12 mouse cellular contexts compared by ENCODE assay signal in genomic region chr17:75179001-75179400, GRCm38 (mm10).
A peak's percentile ranks its signal among the peaks of the same experiment; 100 is the strongest.
DNase-seq lines count a peak whose midpoint lies in the region; ATAC-seq and TF ChIP-seq lines count a peak whose summit lies in the region.
"Had no signal": no experiment of that assay in that cellular context is flagged by ENCODE, and none has a peak within 500 bp of the region (broad histone marks: within the 10 kb centered on the region; RNA-seq: fewer than 3 reads in every experiment).

No protein-coding gene starts in this region.

- H3K9ac ChIP-seq in heart, embryonic 15.5 days = no peak overlapping the region
- no peak overlapping the region for H3K9ac ChIP-seq in intestine, postnatal 0 days (ENCODE audit: low read depth, low read length)
- peak overlapping the region; percentile 28; the same call in 1 of the 2 replicates for H3K9ac ChIP-seq in stomach, postnatal 0 days (ENCODE audit: low read length)
- H3K9ac ChIP-seq: liver, embryonic 15.5 days; neural tube, embryonic 12.5 days had no signal

- H3K4me2 ChIP-seq in heart, embryonic 15.5 days = peak overlapping the region; percentile 64
- H3K4me2 ChIP-seq in intestine, postnatal 0 days (replicated peaks; ENCODE audit: low read depth) = peak overlapping the region; percentile 30; the same call in 1 of the 2 replicates
- peak overlapping the region; percentile 46 for H3K4me2 ChIP-seq in stomach, postnatal 0 days (replicated peaks; ENCODE audit: low read depth)
- H3K4me2 ChIP-seq: liver, embryonic 15.5 days; neural tube, embryonic 12.5 days had no signal

- DNase-seq in heart, postnatal 4 days = no peak
- DNase-seq in stomach, postnatal 0 days (ENCODE audit: low spot score) = no peak
- no peak for DNase-seq in frontal cortex, postnatal 14 days (ENCODE audit: low spot score in 2 of 2)
- DNase-seq in thymus, adult 2 months = no peak
- DNase-seq: right cerebral cortex, postnatal 14 days had no signal

- no peak for TF ChIP-seq CTCF in intestine, postnatal 0 days (IDR thresholded peaks at IDR 0.05; ENCODE audit: low read depth)
- TF ChIP-seq CTCF in stomach, postnatal 0 days (IDR thresholded peaks at IDR 0.05; ENCODE audit: low read depth) = no peak
- no peak for TF ChIP-seq CTCF in thymus, adult 2 months (IDR thresholded peaks at IDR 0.05; ENCODE audit: borderline replicate concordance, control insufficient read depth, extremely low read depth, insufficient read depth, low read length, poor library complexity)

- TF ChIP-seq EP300 in stomach, postnatal 0 days (optimal IDR thresholded peaks at IDR 0.05) = no peak

- WGBS in heart, embryonic 15.5 days = 53% methylated on average over 8 of the region's 8 CpGs
- WGBS in intestine, postnatal 0 days = 62% methylated on average over 8 of the region's 8 CpGs
- 44% methylated on average over 8 of the region's 8 CpGs for WGBS in stomach, postnatal 0 days
- 70% methylated on average over 8 of the region's 8 CpGs for WGBS in thymus, adult 2 months

- H3K27ac ChIP-seq in heart, embryonic 15.5 days = peak overlapping the region; percentile 48; the same call in 1 of the 2 replicates
- H3K27ac ChIP-seq in intestine, postnatal 0 days (ENCODE audit: low read depth, low read length) = no peak overlapping the region
- H3K27ac ChIP-seq in stomach, postnatal 0 days (replicated peaks) = no peak overlapping the region
- no peak overlapping the region for H3K27ac ChIP-seq in thymus, adult 2 months (ENCODE audit: control insufficient read depth, insufficient read depth, low read length)
- H3K27ac ChIP-seq: liver, embryonic 15.5 days; neural tube, embryonic 12.5 days had no signal

- H3K27me3 ChIP-seq in heart, embryonic 15.5 days = no peaks in the 10 kb centered on the region
- H3K27me3 ChIP-seq in megakaryocyte, embryonic 14.5 days (replicated peaks) = no peaks in the 10 kb centered on the region
- H3K27me3 ChIP-seq in intestine, postnatal 0 days (replicated peaks; ENCODE audit: control insufficient read depth, insufficient read depth, low read length) = no peaks in the 10 kb centered on the region
- H3K27me3 ChIP-seq in stomach, postnatal 0 days (ENCODE audit: control insufficient read depth, insufficient read depth, low read length) = no peaks in the 10 kb centered on the region
- H3K27me3 ChIP-seq in thymus, adult 2 months (ENCODE audit: control insufficient read depth, insufficient read depth, low read length) = no peaks in the 10 kb centered on the region
- H3K27me3 ChIP-seq: liver, embryonic 15.5 days; neural tube, embryonic 12.5 days had no signal

- H3K9me3 ChIP-seq in heart, embryonic 15.5 days (replicated peaks) = no peaks in the 10 kb centered on the region
- no peaks in the 10 kb centered on the region for H3K9me3 ChIP-seq in megakaryocyte, embryonic 14.5 days
- no peaks in the 10 kb centered on the region for H3K9me3 ChIP-seq in intestine, postnatal 0 days (ENCODE audit: control insufficient read depth)
- H3K9me3 ChIP-seq in stomach, postnatal 0 days (ENCODE audit: control insufficient read depth, low read length) = no peaks in the 10 kb centered on the region
- H3K9me3 ChIP-seq: liver, embryonic 15.5 days; neural tube, embryonic 12.5 days had no signal

- peaks cover 17% of the 10 kb centered on the region for H3K4me1 ChIP-seq in heart, embryonic 15.5 days (replicated peaks)
- H3K4me1 ChIP-seq in megakaryocyte, embryonic 14.5 days = peaks cover 92% of the 10 kb centered on the region
- no peaks in the 10 kb centered on the region for H3K4me1 ChIP-seq in intestine, postnatal 0 days (replicated peaks; ENCODE audit: control insufficient read depth, insufficient read depth, low read length)
- H3K4me1 ChIP-seq in stomach, postnatal 0 days (replicated peaks; ENCODE audit: control insufficient read depth, insufficient read depth) = 0 out of 2 replicates have a peak, but pooled peaks cover 2% of the 10 kb centered on the region
- H3K4me1 ChIP-seq in thymus, adult 2 months (replicated peaks; ENCODE audit: control insufficient read depth, insufficient read depth, low read length) = no peaks in the 10 kb centered on the region
- H3K4me1 ChIP-seq: liver, embryonic 15.5 days had no signal

- no peak for TF ChIP-seq POLR2A in thymus, adult 2 months (IDR thresholded peaks at IDR 0.05; ENCODE audit: control insufficient read depth, extremely low read depth, insufficient read depth, low read length, poor library complexity)

- H3K36me3 ChIP-seq in heart, embryonic 15.5 days = no peaks in the 10 kb centered on the region
- peaks cover 68% of the 10 kb centered on the region for H3K36me3 ChIP-seq in megakaryocyte, embryonic 14.5 days (replicated peaks; ENCODE audit: low read length)
- H3K36me3 ChIP-seq in intestine, postnatal 0 days (ENCODE audit: control insufficient read depth, insufficient read depth) = no peaks in the 10 kb centered on the region
- H3K36me3 ChIP-seq in stomach, postnatal 0 days (ENCODE audit: control insufficient read depth, insufficient read depth, low read length) = no peaks in the 10 kb centered on the region
- no peaks in the 10 kb centered on the region for H3K36me3 ChIP-seq in thymus, adult 2 months (ENCODE audit: control insufficient read depth, insufficient read depth, low read length)
- H3K36me3 ChIP-seq: liver, embryonic 15.5 days; neural tube, embryonic 12.5 days had no signal

- H3K4me3 ChIP-seq in heart, embryonic 15.5 days = peak overlapping the region; percentile 32; the same call in 1 of the 2 replicates
- peak overlapping the region; percentile 87 for H3K4me3 ChIP-seq in megakaryocyte, embryonic 14.5 days (replicated peaks)
- H3K4me3 ChIP-seq in intestine, postnatal 0 days (ENCODE audit: low read depth, low read length) = no peak overlapping the region
- H3K4me3 ChIP-seq in stomach, postnatal 0 days (ENCODE audit: low read depth, low read length) = peak overlapping the region; percentile 25
- no peak overlapping the region for H3K4me3 ChIP-seq in thymus, adult 2 months (ENCODE audit: control insufficient read depth, insufficient read depth, low read length)
- H3K4me3 ChIP-seq: liver, embryonic 15.5 days; neural tube, embryonic 12.5 days had no signal

- ATAC-seq in heart, embryonic 15.5 days (replicated peaks; ENCODE audit: insufficient number of reproducible peaks, insufficient read depth, low FRiP score, low read depth) = no peak
- ATAC-seq in megakaryocyte, adult 5-6 weeks (ENCODE audit: poor library complexity, severe bottlenecking) = no peak
- no peak for ATAC-seq in intestine, postnatal 0 days
- ATAC-seq in stomach, postnatal 0 days (ENCODE audit: low FRiP score, low TSS enrichment) = no peak
- ATAC-seq: inflammation-experienced regulatory T-cells, adult 6 months had no signal

Comparison
In these comparisons a context has a peak if more than half of its experiments do, and no peak if none do; other contexts are left out.
1. H3K4me3 ChIP-seq: peak in heart, embryonic 15.5 days (single experiment), megakaryocyte, embryonic 14.5 days (single experiment) and stomach, postnatal 0 days (single experiment); none in intestine, postnatal 0 days (single experiment) and thymus, adult 2 months (single experiment).
2. Peak in every context shown above with its lines, with median percentiles within 50 percentile points of each other: H3K4me2 ChIP-seq.